Mouse (Mus musculus) liver, embryonic 12.5 days (tissue): ENCODE results near the gene Gm17027. TPM values are rescaled to one million over a fixed set of nuclear protein-coding genes. Genes with fewer than 3 reads are reported as not detected.
"Not testable (repeated sequence)": the region's sequence is repeated elsewhere in the genome, so short reads cannot be mapped to it uniquely, and the experiment has no call there.

Experiments
- ATAC-seq: fragments of 200-750 bp; cut with Nextera tagmentation; 2 replicates; pipeline ENCODE4 v1.8.0; 2017; ENCODE audit warnings: moderate number of reproducible peaks, mild to moderate bottlenecking, moderate library complexity
- H3K27ac ChIP-seq: fragments of 300-500 bp; sonication (generic); 2 replicates; pipeline ENCODE4 v1.5.1; 2016; ENCODE audit warnings: mild to moderate bottlenecking
- H3K27me3 ChIP-seq: fragments of 300-500 bp; sonication (generic); replicated peaks from 2 replicates; pipeline ENCODE4 v1.6.1; 2016; ENCODE audit warnings: mild to moderate bottlenecking, moderate library complexity
- H3K36me3 ChIP-seq: fragments of 300-500 bp; sonication (generic); 2 replicates; pipeline ENCODE4 v1.6.1; 2016; ENCODE audit warnings: mild to moderate bottlenecking, moderate library complexity
- H3K4me1 ChIP-seq: fragments of 300-500 bp; sonication (generic); 2 replicates; pipeline ENCODE4 v1.6.1; 2016
- H3K4me2 ChIP-seq: fragments of 300-500 bp; sonication (generic); 2 replicates; pipeline ENCODE4 v1.6.1; 2016; ENCODE audit warnings: mild to moderate bottlenecking, moderate library complexity
- H3K4me3 ChIP-seq: fragments of 300-500 bp; sonication (generic); 2 replicates; pipeline ENCODE4 v1.5.1; 2016; ENCODE audit warnings: mild to moderate bottlenecking, moderate library complexity
- H3K9ac ChIP-seq: fragments of 300-500 bp; sonication (generic); 2 replicates; pipeline ENCODE4 v1.6.1; 2016; ENCODE audit warnings: mild to moderate bottlenecking, moderate library complexity
- H3K9me3 ChIP-seq: fragments of 300-500 bp; sonication (generic); replicated peaks from 2 replicates; pipeline ENCODE4 v1.6.1; 2016; ENCODE audit warnings: mild to moderate bottlenecking, moderate library complexity
- WGBS: fragments of 180-500 bp; shearing (Covaris S2); methylation state at CpG from one replicate; pipeline ENCODE4 v1.1.7; 2016; ENCODE audit not compliant: insufficient replicate concordance; 5-methylcytosine and 5-hydroxymethylcytosine counted together
- polyA plus RNA-seq: library from polyadenylated mRNA; unstranded; fragments of >200 nt; fragmentation: Nextera tagmentation; extraction: Ambion mirVana; gene quantifications from 2 replicates; pipeline ENCODE4 v1.2.1, GENCODE M21; 2016

The Gm17027 gene
- polyA plus RNA-seq: not detected in 2 replicates

DNA sequence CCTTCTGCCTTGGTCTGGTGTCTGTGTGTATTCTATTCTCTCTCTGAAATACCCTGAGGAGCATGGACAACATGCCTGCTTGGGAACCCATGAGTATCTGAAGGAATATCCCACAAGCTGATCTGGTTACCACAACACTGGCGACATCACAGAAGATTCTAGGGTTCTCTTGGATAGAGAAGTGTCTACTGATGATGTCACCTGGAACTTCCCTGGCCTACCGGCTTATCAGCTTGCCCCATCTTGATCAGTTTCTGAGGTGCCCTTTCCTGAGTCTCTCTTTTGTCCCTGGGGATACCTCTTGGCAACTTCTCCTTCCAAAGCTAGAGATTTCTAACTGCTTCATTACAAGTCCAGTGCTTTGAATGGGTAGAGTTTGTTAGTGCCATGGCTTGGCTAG lies at the start of gene Gm17027:
Gm17027 (minus strand) TSS at position 101 of the 400 bp plus-strand sequence.
- H3K9ac ChIP-seq, H3K4me1 ChIP-seq, H3K36me3 ChIP-seq, H3K4me2 ChIP-seq, H3K9me3 ChIP-seq, H3K27me3 ChIP-seq, ATAC-seq, H3K27ac ChIP-seq, H3K4me3 ChIP-seq: not testable (repeated sequence)
- WGBS: 54% methylated on average over 1 of the region's 2 CpGs

GRCm38 (mm10) chr14:42190691-42191090 lies 28.3 kb upstream of the Gm17027 start, which contains the start of gene Gm3573:
Gene Gm3573 (minus strand): TSS chr14:42190791.
- WGBS: no CpG with 5 or more reads among the region's 1 CpGs
- not testable (repeated sequence) for H3K4me3 ChIP-seq, H3K9ac ChIP-seq, H3K27ac ChIP-seq, H3K4me2 ChIP-seq, H3K4me1 ChIP-seq, H3K9me3 ChIP-seq, H3K36me3 ChIP-seq, ATAC-seq, H3K27me3 ChIP-seq

DNA sequence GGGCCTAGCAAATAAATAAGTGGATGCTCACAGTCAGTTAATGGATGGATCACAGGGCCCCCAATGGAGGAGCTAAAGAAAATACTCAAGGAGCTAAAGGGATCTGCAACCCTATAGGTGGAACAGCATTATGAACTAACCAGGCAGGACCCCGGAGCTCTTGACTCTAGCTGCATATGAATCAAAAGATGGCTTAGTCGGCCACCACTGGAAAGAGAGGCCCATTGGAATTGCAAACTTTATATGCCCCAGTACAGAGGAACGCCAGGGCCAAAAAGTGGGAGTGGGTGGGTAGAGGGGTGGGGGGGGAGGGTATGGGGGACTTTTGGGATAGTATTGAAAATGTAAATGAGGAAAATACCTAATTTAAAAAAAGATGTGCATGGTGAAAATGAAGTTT lies 21.5 kb upstream of the Gm17027 start:
- ATAC-seq, H3K27me3 ChIP-seq, H3K9me3 ChIP-seq, H3K4me3 ChIP-seq, H3K27ac ChIP-seq, H3K9ac ChIP-seq, H3K36me3 ChIP-seq, H3K4me1 ChIP-seq, H3K4me2 ChIP-seq: not testable (repeated sequence)
- WGBS: 65% methylated on average over 3 of the region's 3 CpGs

GRCm38 (mm10) chr14:42134571-42134970 lies 27.9 kb downstream of the Gm17027 start:
- H3K4me1 ChIP-seq, ATAC-seq, H3K9ac ChIP-seq, H3K36me3 ChIP-seq, H3K27ac ChIP-seq, H3K4me3 ChIP-seq, H3K4me2 ChIP-seq, H3K27me3 ChIP-seq, H3K9me3 ChIP-seq: not testable (repeated sequence)
- 60% methylated on average over 7 of the region's 8 CpGs for WGBS

DNA sequence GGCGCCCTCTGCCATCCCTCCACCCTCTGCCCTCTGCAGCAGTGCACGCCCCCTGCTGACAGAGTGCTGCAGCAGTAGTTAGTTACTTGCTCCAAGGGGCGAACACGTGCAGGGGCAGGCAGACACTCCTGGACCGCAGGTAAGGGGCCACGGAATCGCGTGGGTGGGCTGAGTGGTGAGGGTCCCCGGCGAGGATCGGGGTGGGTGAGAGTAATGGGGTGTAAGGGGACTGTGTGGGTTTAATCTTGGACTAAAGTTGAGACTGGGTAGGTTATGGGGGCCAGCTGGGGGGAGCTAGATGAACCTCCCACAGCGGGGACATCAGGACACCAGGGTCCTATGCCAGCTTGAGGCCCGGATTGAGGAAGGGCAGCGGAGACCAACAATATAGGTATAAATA lies 28.6 kb downstream of the Gm17027 start:
- 48% methylated on average over 11 of the region's 14 CpGs for WGBS
- ATAC-seq: not testable (repeated sequence)

GRCm38 (mm10) chr14:42117269-42117668 lies 45.2 kb downstream of the Gm17027 start, which contains the start of gene Gm7951:
Gene Gm7951 (minus strand): TSS chr14:42117369.
- not testable (repeated sequence) for H3K4me2 ChIP-seq, H3K27ac ChIP-seq, H3K27me3 ChIP-seq, H3K4me1 ChIP-seq, H3K9me3 ChIP-seq, H3K9ac ChIP-seq, ATAC-seq, H3K4me3 ChIP-seq, H3K36me3 ChIP-seq
- WGBS: 38% methylated on average over 1 of the region's 2 CpGs

More for the DNA sequence above, 28.6 kb downstream of the Gm17027 start:
- H3K27ac ChIP-seq, H3K36me3 ChIP-seq, H3K9ac ChIP-seq, H3K4me1 ChIP-seq, H3K27me3 ChIP-seq, H3K4me2 ChIP-seq, H3K9me3 ChIP-seq, H3K4me3 ChIP-seq: not testable (repeated sequence)

Other genes with a start within 250 kb of the Gm17027 start
- not detected in 2 replicates for gene 1700049E17Rik1, start 237.7 kb downstream of the Gm17027 start, polyA plus RNA-seq
- not detected in 2 replicates for gene 1700024B05Rik, start 218.6 kb downstream of the Gm17027 start, polyA plus RNA-seq
- gene Gm6401, start 194.7 kb downstream of the Gm17027 start, polyA plus RNA-seq: not detected in 2 replicates
- gene Gm3543, start 179.3 kb downstream of the Gm17027 start, polyA plus RNA-seq: not detected in 2 replicates
- gene Gm7951, start 45.3 kb downstream of the Gm17027 start, polyA plus RNA-seq: not detected in 2 replicates
- not detected in 2 replicates for gene Gm3573, start 28.2 kb upstream of the Gm17027 start, polyA plus RNA-seq
- not detected in 2 replicates for gene Gm17026, start 97.4 kb upstream of the Gm17027 start, polyA plus RNA-seq
- gene Gm9611, start 134.7 kb upstream of the Gm17027 start, polyA plus RNA-seq: not detected in 2 replicates
- not detected in 2 replicates for gene Gm7995, start 147.6 kb upstream of the Gm17027 start, polyA plus RNA-seq